Mouse (Mus musculus): ENCODE data around the gene Mlst8. TPM values are rescaled to one million over a fixed set of nuclear protein-coding genes. Genes with fewer than 3 reads are reported as not detected.
"Not testable (repeated sequence)": the region's sequence is repeated elsewhere in the genome, so short reads cannot be mapped to it uniquely, and the experiment has no call there.

Mlst8 gene
- total RNA-seq, 2 experiments from 2014 or later, result 42.5 to 42.9 TPM

GRCm38 (mm10) chr17:24469910-24470602 is 8.8 kb downstream of the Mlst8 start, which contains the start of the genes E4f1 and Pgp:
TSS of gene E4f1 (minus strand) at chr17:24470313.
TSS of gene Pgp (plus strand) at chr17:24470392.
- DNase-seq (ENCODE audit: low spot score in 2 of 2), result peak; percentile 99

GRCm38 (mm10) chr17:24469336-24469909 is 9.5 kb downstream of the Mlst8 start:
- DNase-seq (ENCODE audit: low spot score in 2 of 2), result no peak

GRCm38 (mm10) chr17:24468636-24469246 is 10.1 kb downstream of the Mlst8 start:
- no peak for DNase-seq (ENCODE audit: low spot score in 2 of 2)

GRCm38 (mm10) chr17:24463374-24464133 is 15.3 kb downstream of the Mlst8 start:
- no peak for DNase-seq (ENCODE audit: low spot score in 2 of 2)

GRCm38 (mm10) chr17:24462932-24463331 is 15.9 kb downstream of the Mlst8 start:
- DNase-seq (ENCODE audit: low spot score in 2 of 2), result no peak

GRCm38 (mm10) chr17:24461580-24461979 is 17.3 kb downstream of the Mlst8 start:
- DNase-seq (ENCODE audit: low spot score in 2 of 2), result no peak

GRCm38 (mm10) chr17:24455523-24456206 is 23.2 kb downstream of the Mlst8 start:
- not testable (repeated sequence) for DNase-seq (ENCODE audit: low spot score in 2 of 2)

GRCm38 (mm10) chr17:24454756-24455522 is 23.9 kb downstream of the Mlst8 start:
- peak; percentile 99 for DNase-seq (ENCODE audit: low spot score in 2 of 2)

GRCm38 (mm10) chr17:24454218-24454755 is 24.6 kb downstream of the Mlst8 start:
- no peak for DNase-seq (ENCODE audit: low spot score in 2 of 2)

GRCm38 (mm10) chr17:24453372-24453771 is 25.5 kb downstream of the Mlst8 start:
- no peak for DNase-seq (ENCODE audit: low spot score in 2 of 2)

GRCm38 (mm10) chr17:24451220-24451619 is 27.7 kb downstream of the Mlst8 start:
- DNase-seq (ENCODE audit: low spot score in 2 of 2), result no peak

- DNase-seq (ENCODE audit: low spot score in 2 of 2), result no peak
Observed at GRCm38 (mm10) chr17:24449507-24449906, 29.4 kb downstream of the Mlst8 start.

GRCm38 (mm10) chr17:24446590-24446989 is 32.3 kb downstream of the Mlst8 start:
- DNase-seq (ENCODE audit: low spot score in 2 of 2), result no peak

- peak in 1 of 2 experiments; percentile 62 for DNase-seq (ENCODE audit: low spot score in 2 of 2)
Observed at GRCm38 (mm10) chr17:24443409-24443808, 35.5 kb downstream of the Mlst8 start.

- DNase-seq (ENCODE audit: low spot score in 2 of 2), result no peak
Observed at GRCm38 (mm10) chr17:24442632-24443155, 36.2 kb downstream of the Mlst8 start, which contains the start of gene Dnase1l2. TSS of gene Dnase1l2 (minus strand) at chr17:24443105.

- no peak for DNase-seq (ENCODE audit: low spot score in 2 of 2)
Observed at GRCm38 (mm10) chr17:24442107-24442506, 36.8 kb downstream of the Mlst8 start.

- DNase-seq (ENCODE audit: low spot score in 2 of 2), result no peak
Observed at GRCm38 (mm10) chr17:24441148-24441547, 37.7 kb downstream of the Mlst8 start.

GRCm38 (mm10) chr17:24440377-24440776 is 38.5 kb downstream of the Mlst8 start:
- DNase-seq (ENCODE audit: low spot score in 2 of 2), result no peak

- DNase-seq (ENCODE audit: low spot score in 2 of 2), result peak in 1 of 2 experiments; percentile 66
Observed at GRCm38 (mm10) chr17:24437016-24437415, 41.9 kb downstream of the Mlst8 start.

All from layer of hippocampus, adult 18-20 months (tissue).